In the genomic region with DNA sequence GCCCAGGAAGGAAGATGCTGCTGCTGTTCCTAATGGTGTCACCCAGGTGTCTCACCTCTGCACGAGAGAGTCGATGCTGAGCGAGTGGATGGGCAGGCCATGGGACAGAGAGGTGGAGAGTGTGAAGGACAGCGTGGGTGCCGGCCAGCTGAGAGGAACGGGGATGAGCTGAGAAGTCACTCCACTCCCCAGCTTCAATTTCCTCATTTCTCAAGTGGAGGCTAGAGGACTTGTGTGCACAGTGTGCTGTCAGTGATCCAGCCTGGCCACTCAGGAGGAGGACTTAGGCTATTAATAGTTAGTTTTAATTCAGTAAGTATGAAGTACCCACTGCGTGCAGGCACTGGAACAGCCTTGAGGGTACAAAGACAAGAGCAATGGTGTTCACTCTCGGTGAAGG, we compare ENCODE assay signal across 10 mouse cellular contexts. TPM values are rescaled to one million over a fixed set of nuclear protein-coding genes. Genes with fewer than 3 reads are reported as not detected.
DNase-seq lines count a peak whose midpoint lies in the region; ATAC-seq and TF ChIP-seq lines count a peak whose summit lies in the region.
"Had no signal": no experiment of that assay in that cellular context is flagged by ENCODE, and none has a peak within 500 bp of the region (broad histone marks: within the 10 kb centered on the region; RNA-seq: fewer than 3 reads in every experiment).

No protein-coding gene starts in this region.

- no peaks in the 10 kb centered on the region for H3K9me3 ChIP-seq in neural tube, embryonic 13.5 days
- H3K9me3 ChIP-seq in neural tube, embryonic 15.5 days (replicated peaks): no peaks in the 10 kb centered on the region
- H3K9me3 ChIP-seq in intestine, postnatal 0 days (ENCODE audit: control insufficient read depth): no peaks in the 10 kb centered on the region
- no peaks in the 10 kb centered on the region for H3K9me3 ChIP-seq in stomach, embryonic 15.5 days

- peaks cover 34% of the 10 kb centered on the region for H3K4me1 ChIP-seq in heart, adult 2 months (ENCODE audit: control insufficient read depth, insufficient read depth, low read length)
- peaks cover 38% of the 10 kb centered on the region for H3K4me1 ChIP-seq in neural tube, embryonic 13.5 days (replicated peaks)
- peaks cover 11% of the 10 kb centered on the region for H3K4me1 ChIP-seq in neural tube, embryonic 15.5 days
- peaks cover 3% of the 10 kb centered on the region; the same call in 1 of the 2 replicates for H3K4me1 ChIP-seq in intestine, postnatal 0 days (replicated peaks; ENCODE audit: control insufficient read depth, insufficient read depth, low read length)
- 0 out of 2 replicates have a peak, but pooled peaks cover 7% of the 10 kb centered on the region for H3K4me1 ChIP-seq in stomach, embryonic 15.5 days

- H3K4me2 ChIP-seq in neural tube, embryonic 13.5 days: no peak overlapping the region
- H3K4me2 ChIP-seq in neural tube, embryonic 15.5 days: no peak overlapping the region
- no peak overlapping the region for H3K4me2 ChIP-seq in intestine, postnatal 0 days (replicated peaks; ENCODE audit: low read depth)
- H3K4me2 ChIP-seq in stomach, embryonic 15.5 days: no peak overlapping the region

- peak overlapping the region; percentile 12; the same call in 1 of the 2 replicates for H3K9ac ChIP-seq in heart, adult 2 months (ENCODE audit: low read depth, low read length)
- H3K9ac ChIP-seq in neural tube, embryonic 13.5 days: peak overlapping the region; percentile 22; the same call in 1 of the 2 replicates
- H3K9ac ChIP-seq in neural tube, embryonic 15.5 days (replicated peaks): no peak overlapping the region
- no peak overlapping the region for H3K9ac ChIP-seq in intestine, postnatal 0 days (ENCODE audit: low read depth, low read length)
- no peak overlapping the region for H3K9ac ChIP-seq in stomach, embryonic 15.5 days

- peak in 1 of 2 experiments; percentile 64 for DNase-seq in heart, adult 2 months
- no peak for DNase-seq in heart, postnatal 10 days
- DNase-seq in embryo, embryonic 9.5 days (ENCODE audit: extremely low spot score): no peak
- no peak for DNase-seq in frontal cortex, adult 2 months (ENCODE audit: extremely low spot score in 1 of 2, low spot score in 1 of 2)

- no peaks in the 10 kb centered on the region for H3K27me3 ChIP-seq in heart, adult 2 months (ENCODE audit: control insufficient read depth, insufficient read depth, low read length)
- H3K27me3 ChIP-seq in neural tube, embryonic 13.5 days: no peaks in the 10 kb centered on the region
- no peaks in the 10 kb centered on the region for H3K27me3 ChIP-seq in neural tube, embryonic 15.5 days (replicated peaks)
- no peaks in the 10 kb centered on the region for H3K27me3 ChIP-seq in intestine, postnatal 0 days (replicated peaks; ENCODE audit: control insufficient read depth, insufficient read depth, low read length)
- H3K27me3 ChIP-seq in stomach, embryonic 15.5 days (replicated peaks): no peaks in the 10 kb centered on the region

- H3K36me3 ChIP-seq in heart, adult 2 months (ENCODE audit: control insufficient read depth, insufficient read depth, low read length): peaks cover 15% of the 10 kb centered on the region
- H3K36me3 ChIP-seq in neural tube, embryonic 13.5 days: 0 out of 2 replicates have a peak, but pooled peaks cover 1% of the 10 kb centered on the region
- H3K36me3 ChIP-seq in neural tube, embryonic 15.5 days: no peaks in the 10 kb centered on the region
- peaks cover 8% of the 10 kb centered on the region; the same call in 1 of the 2 replicates for H3K36me3 ChIP-seq in intestine, postnatal 0 days (ENCODE audit: control insufficient read depth, insufficient read depth)
- no peaks in the 10 kb centered on the region; the same call in 1 of the 2 replicates for H3K36me3 ChIP-seq in stomach, embryonic 15.5 days

- TF ChIP-seq POLR2A in heart, adult 2 months (IDR thresholded peaks at IDR 0.05; ENCODE audit: insufficient read depth, low read depth, low read length): no peak

- H3K4me3 ChIP-seq in heart, adult 2 months: no peak overlapping the region
- H3K4me3 ChIP-seq in neural tube, embryonic 13.5 days: no peak overlapping the region
- H3K4me3 ChIP-seq in neural tube, embryonic 15.5 days (replicated peaks): no peak overlapping the region
- H3K4me3 ChIP-seq in intestine, postnatal 0 days (ENCODE audit: low read depth, low read length): no peak overlapping the region
- no peak overlapping the region for H3K4me3 ChIP-seq in stomach, embryonic 15.5 days (replicated peaks)
- H3K4me3 ChIP-seq: erythroblast, embryonic 14.5 days had no signal

- no peak for ATAC-seq in neural tube, embryonic 13.5 days (ENCODE audit: low read depth)
- no peak for ATAC-seq in neural tube, embryonic 15.5 days (ENCODE audit: low FRiP score)
- ATAC-seq in intestine, postnatal 0 days: no peak
- no peak for ATAC-seq in stomach, embryonic 15.5 days (ENCODE audit: insufficient read depth, low FRiP score, low read depth)
- ATAC-seq: CD4-positive, CD25-positive, alpha-beta regulatory T cell, adult 4 months had no signal

- no peak for TF ChIP-seq CTCF in heart, adult 2 months (IDR thresholded peaks at IDR 0.05)
- TF ChIP-seq CTCF in intestine, postnatal 0 days (IDR thresholded peaks at IDR 0.05; ENCODE audit: low read depth): no peak

- intact Hi-C loops in heart, adult 2 months (cut with DNase I): loop anchor here (1.0 to 5.0 kb wide), 4 partner anchors 23 to 106 kb away; partner anchors contain the start of genes Ccn5 and Pkig
- intact Hi-C loops in heart, postnatal 10 days (cut with DNase I): loop anchor here (2.0 kb wide), 1 partner anchor 58 kb away; the partner anchor contains the start of gene Pkig

- H3K27ac ChIP-seq in heart, adult 2 months: peak overlapping the region; percentile 65
- peak overlapping the region; percentile 64 for H3K27ac ChIP-seq in neural tube, embryonic 13.5 days (replicated peaks)
- no peak overlapping the region for H3K27ac ChIP-seq in neural tube, embryonic 15.5 days (replicated peaks)
- H3K27ac ChIP-seq in intestine, postnatal 0 days (ENCODE audit: low read depth, low read length): peak overlapping the region; percentile 35; the same call in 1 of the 2 replicates
- H3K27ac ChIP-seq in stomach, embryonic 15.5 days: 0 out of 2 replicates have a peak overlapping the region, but pooled peaks have one; percentile 32

- WGBS in heart, adult 2 months: 49% methylated on average over 8 of the region's 8 CpGs
- 46% methylated on average over 8 of the region's 8 CpGs for WGBS in neural tube, embryonic 13.5 days
- WGBS in neural tube, embryonic 15.5 days: 40% methylated on average over 8 of the region's 8 CpGs
- 45% methylated on average over 8 of the region's 8 CpGs for WGBS in intestine, postnatal 0 days
- WGBS in stomach, embryonic 15.5 days: 56% methylated on average over 8 of the region's 8 CpGs

- no peak for TF ChIP-seq EP300 in heart, adult 2 months (IDR thresholded peaks at IDR 0.05; ENCODE audit: insufficient read depth, low read depth, low read length)

- H3K79me2 ChIP-seq in heart, adult 2 months (replicated peaks; ENCODE audit: control insufficient read depth, insufficient read depth, low read length): no peaks in the 10 kb centered on the region

RNA-seq across cellular contexts. Expression of gene Ada, which starts 33.6 kb away (rescaled TPM):
- total RNA-seq in heart, adult 2 months (2021): 1 to 10 TPM in 1 of 2 experiments, under 1 TPM in 1; 0.65 to 1.0 TPM
- polyA plus RNA-seq in heart, adult 2 months (2012; rRNA removed): 0.61 and 1.2 TPM in 2 replicates
- total RNA-seq in heart, postnatal 10 days (2021): 1 to 10 TPM; 1.6 to 1.7 TPM
- polyA plus RNA-seq in neural tube, embryonic 13.5 days (2015; fragmentation: Nextera tagmentation; extraction: Ambion mirVana): 1.9 and 2.5 TPM in 2 replicates
- polyA plus RNA-seq in neural tube, embryonic 15.5 days (2015; fragmentation: Nextera tagmentation; extraction: Ambion mirVana): 4.2 and 10.1 TPM in 2 replicates
- 78.2 and 81.3 TPM in 2 replicates for polyA plus RNA-seq in intestine, postnatal 0 days (2015; fragmentation: Nextera tagmentation; extraction: Ambion mirVana)
- 6.1 and 6.4 TPM in 2 replicates for polyA plus RNA-seq in stomach, embryonic 15.5 days (2015; fragmentation: Nextera tagmentation; extraction: Ambion mirVana)
- 1.4 and 1.6 TPM in 2 replicates for polyA plus RNA-seq in frontal cortex, adult 2 months (2012; rRNA removed)

RNA-seq across cellular contexts. Expression of gene Pkig, which starts 58.3 kb away (rescaled TPM):
- 100 to 1,000 TPM; 214 to 237 TPM for total RNA-seq in heart, adult 2 months (2021)
- polyA plus RNA-seq in heart, adult 2 months (2012; rRNA removed): 344 and 361 TPM in 2 replicates
- 100 to 1,000 TPM; 177 to 195 TPM for total RNA-seq in heart, postnatal 10 days (2021)
- polyA plus RNA-seq in neural tube, embryonic 13.5 days (2015; fragmentation: Nextera tagmentation; extraction: Ambion mirVana): 116 and 123 TPM in 2 replicates
- polyA plus RNA-seq in neural tube, embryonic 15.5 days (2015; fragmentation: Nextera tagmentation; extraction: Ambion mirVana): 107 and 110 TPM in 2 replicates
- polyA plus RNA-seq in intestine, postnatal 0 days (2015; fragmentation: Nextera tagmentation; extraction: Ambion mirVana): 114 and 116 TPM in 2 replicates
- polyA plus RNA-seq in stomach, embryonic 15.5 days (2015; fragmentation: Nextera tagmentation; extraction: Ambion mirVana): 105 and 117 TPM in 2 replicates
- 194 and 214 TPM in 2 replicates for polyA plus RNA-seq in frontal cortex, adult 2 months (2012; rRNA removed)

Comparison
In these comparisons a context has a peak if more than half of its experiments do, and no peak if none do; other contexts are left out.
1. H3K9ac ChIP-seq: peak in heart, adult 2 months (single experiment) and neural tube, embryonic 13.5 days (single experiment); none in neural tube, embryonic 15.5 days (single experiment), intestine, postnatal 0 days (single experiment) and stomach, embryonic 15.5 days (single experiment).